Mouse (Mus musculus) embryo, embryonic 10 days (tissue): Measurements from ENCODE around the gene Megf11.
"Not testable (repeated sequence)": the region's sequence is repeated elsewhere in the genome, so short reads cannot be mapped to it uniquely, and the experiment has no call there.

Experiments
- DNase-seq: peaks from one replicate; pipeline ENCODE4 v3.0.0-alpha.2; 2015; ENCODE audit warnings: low spot score

The Megf11 gene

GRCm38 (mm10) chr9:64466564-64466963 is 81.1 kb downstream of the Megf11 start:
- no peak for DNase-seq

- DNase-seq: no peak
Observed at GRCm38 (mm10) chr9:64470806-64471205, 85.4 kb downstream of the Megf11 start.

GRCm38 (mm10) chr9:64471336-64471735 is 85.9 kb downstream of the Megf11 start:
- DNase-seq: no peak

- no peak for DNase-seq
Observed at GRCm38 (mm10) chr9:64472165-64472564, 86.7 kb downstream of the Megf11 start.

GRCm38 (mm10) chr9:64472743-64473142 is 87.3 kb downstream of the Megf11 start:
- no peak for DNase-seq

GRCm38 (mm10) chr9:64473170-64473569 is 87.7 kb downstream of the Megf11 start:
- peak; percentile 50 for DNase-seq

GRCm38 (mm10) chr9:64473695-64474094 is 88.3 kb downstream of the Megf11 start:
- no peak for DNase-seq

GRCm38 (mm10) chr9:64474142-64474541 is 88.7 kb downstream of the Megf11 start:
- no peak for DNase-seq

- DNase-seq: no peak
Observed at GRCm38 (mm10) chr9:64475942-64476341, 90.5 kb downstream of the Megf11 start.

GRCm38 (mm10) chr9:64477397-64477796 is 92.0 kb downstream of the Megf11 start:
- not testable (repeated sequence) for DNase-seq

- DNase-seq: no peak
Observed at GRCm38 (mm10) chr9:64482126-64482525, 96.7 kb downstream of the Megf11 start.

- no peak for DNase-seq
Observed at GRCm38 (mm10) chr9:64487377-64487776, 102.0 kb downstream of the Megf11 start.

- DNase-seq: no peak
Observed at GRCm38 (mm10) chr9:64494647-64495046, 109.2 kb downstream of the Megf11 start.

GRCm38 (mm10) chr9:64498929-64499328 is 113.5 kb downstream of the Megf11 start:
- no peak for DNase-seq

- DNase-seq: no peak
Observed at GRCm38 (mm10) chr9:64501211-64501610, 115.8 kb downstream of the Megf11 start.

- DNase-seq: no peak
Observed at GRCm38 (mm10) chr9:64503996-64504395, 118.6 kb downstream of the Megf11 start.

GRCm38 (mm10) chr9:64504456-64504855 is 119.0 kb downstream of the Megf11 start:
- DNase-seq: no peak

GRCm38 (mm10) chr9:64504921-64505320 is 119.5 kb downstream of the Megf11 start:
- no peak for DNase-seq

- no peak for DNase-seq
Observed at GRCm38 (mm10) chr9:64506440-64507206, 121.2 kb downstream of the Megf11 start.

- DNase-seq: no peak
Observed at GRCm38 (mm10) chr9:64507207-64507517, 121.7 kb downstream of the Megf11 start.

- peak; percentile 47 for DNase-seq
Observed at GRCm38 (mm10) chr9:64507995-64508394, 122.6 kb downstream of the Megf11 start.

- DNase-seq: no peak
Observed at GRCm38 (mm10) chr9:64514826-64515225, 129.4 kb downstream of the Megf11 start.

GRCm38 (mm10) chr9:64519921-64520746 is 134.7 kb downstream of the Megf11 start:
- DNase-seq: no peak
